Mouse (Mus musculus): ENCODE data around the gene Opa3.
A peak's percentile ranks its signal among the peaks of the same experiment; 100 is the strongest.

The Opa3 gene

DNA sequence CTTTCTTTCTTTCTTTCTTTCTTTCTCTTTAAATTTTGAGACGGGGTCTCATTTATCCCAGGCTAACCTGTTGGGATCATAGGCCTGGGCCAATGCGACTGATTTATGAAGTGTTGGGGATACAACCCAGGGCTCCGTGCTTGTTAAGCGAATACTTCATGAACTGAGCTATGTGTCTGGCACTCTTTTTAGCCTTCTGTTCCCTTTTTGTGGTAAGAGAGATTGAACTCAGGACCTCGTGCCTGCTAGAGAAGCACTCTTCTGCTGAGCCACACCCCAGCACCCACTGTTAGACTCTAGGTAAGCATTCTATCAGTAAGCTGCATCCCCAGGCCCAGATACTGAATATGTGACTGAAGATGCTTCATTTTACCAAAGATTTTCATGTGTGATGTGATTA is 10.6 kb upstream of the Opa3 start:
- no peak for DNase-seq

DNA sequence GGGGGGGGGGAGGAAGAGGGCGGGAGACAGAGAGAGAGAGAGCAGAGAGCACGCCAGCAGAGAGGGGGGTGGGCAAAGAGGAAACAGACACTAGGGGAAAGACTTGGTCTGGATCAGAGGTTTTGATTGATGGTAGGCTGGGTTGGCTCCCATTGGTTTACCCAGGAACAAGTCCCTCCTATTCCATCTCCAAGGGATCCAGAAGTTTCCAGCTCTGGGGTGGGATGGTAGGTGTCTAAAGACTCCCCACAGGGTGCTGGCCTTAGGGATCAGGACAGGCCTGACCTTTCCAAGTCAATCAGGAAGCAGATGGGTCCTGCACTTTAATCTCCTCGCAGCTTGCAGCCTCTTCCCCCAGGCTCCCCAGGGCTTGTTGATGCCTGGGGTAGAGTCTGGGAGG is 10.2 kb upstream of the Opa3 start:
- DNase-seq: no peak

DNA sequence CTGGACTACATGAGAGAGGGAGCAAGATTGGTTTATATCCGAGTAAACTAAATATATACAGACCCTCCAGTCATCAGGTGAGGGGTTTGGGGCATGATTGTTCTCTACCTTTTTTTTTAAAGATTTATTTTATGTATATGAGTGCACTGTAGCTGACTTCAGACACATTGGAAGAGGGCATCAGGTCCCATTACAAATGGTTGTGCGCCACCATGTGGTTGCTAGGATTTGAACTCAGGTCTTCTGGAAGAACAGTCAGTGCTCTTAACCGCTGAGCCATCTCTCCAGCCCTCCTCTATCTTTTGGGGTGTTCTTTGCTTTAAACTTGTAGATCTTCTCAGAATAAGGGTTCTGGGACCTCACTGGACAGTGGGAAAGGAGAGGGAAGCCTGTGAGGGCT is 8.1 kb upstream of the Opa3 start:
- DNase-seq: no peak

DNA sequence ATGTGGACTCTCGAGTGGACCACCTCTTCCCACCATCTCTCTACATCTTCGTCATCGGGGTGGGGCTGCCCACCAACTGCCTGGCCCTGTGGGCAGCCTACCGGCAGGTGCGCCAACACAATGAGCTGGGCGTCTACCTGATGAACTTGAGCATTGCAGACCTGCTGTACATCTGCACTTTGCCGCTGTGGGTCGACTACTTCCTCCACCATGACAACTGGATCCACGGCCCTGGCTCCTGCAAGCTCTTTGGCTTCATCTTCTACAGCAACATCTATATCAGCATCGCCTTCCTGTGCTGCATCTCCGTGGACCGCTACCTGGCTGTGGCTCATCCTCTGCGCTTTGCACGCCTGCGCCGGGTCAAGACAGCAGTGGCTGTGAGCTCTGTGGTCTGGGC is 5.9 kb upstream of the Opa3 start:
- DNase-seq: no peak

DNA sequence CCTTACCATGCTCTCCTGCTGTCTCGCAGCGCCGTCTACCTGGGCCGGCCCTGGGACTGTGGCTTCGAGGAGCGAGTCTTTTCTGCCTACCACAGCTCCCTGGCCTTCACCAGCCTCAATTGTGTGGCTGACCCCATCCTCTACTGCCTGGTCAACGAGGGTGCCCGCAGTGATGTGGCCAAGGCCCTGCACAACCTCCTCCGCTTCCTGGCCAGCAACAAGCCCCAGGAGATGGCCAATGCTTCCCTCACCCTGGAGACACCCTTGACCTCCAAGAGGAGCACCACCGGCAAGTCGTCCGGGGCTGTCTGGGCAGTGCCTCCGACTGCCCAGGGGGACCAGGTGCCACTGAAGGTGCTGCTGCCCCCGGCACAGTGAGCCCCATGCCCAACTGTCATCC is 5.3 kb upstream of the Opa3 start:
- no peak for DNase-seq

DNA sequence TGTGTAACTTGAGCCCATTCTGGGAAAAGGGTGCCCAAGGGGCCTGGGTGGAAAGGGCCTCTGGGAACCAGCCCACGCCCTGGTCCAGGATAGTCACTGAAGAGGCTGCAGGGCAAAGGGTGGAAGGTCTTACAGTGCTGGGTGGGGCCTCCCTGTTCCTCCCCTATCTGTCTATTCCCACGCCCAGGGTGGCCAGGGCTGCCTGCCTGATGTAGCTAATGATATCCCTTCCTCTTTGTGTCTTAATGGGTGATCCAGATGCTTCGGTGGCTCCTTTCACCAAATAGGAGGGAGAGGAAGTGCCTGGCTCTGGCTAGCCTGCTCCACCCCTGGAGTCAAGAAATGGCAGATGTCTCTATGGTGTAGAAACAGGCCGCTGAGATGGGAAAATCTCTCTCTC is 3.2 kb upstream of the Opa3 start:
- DNase-seq: no peak

DNA sequence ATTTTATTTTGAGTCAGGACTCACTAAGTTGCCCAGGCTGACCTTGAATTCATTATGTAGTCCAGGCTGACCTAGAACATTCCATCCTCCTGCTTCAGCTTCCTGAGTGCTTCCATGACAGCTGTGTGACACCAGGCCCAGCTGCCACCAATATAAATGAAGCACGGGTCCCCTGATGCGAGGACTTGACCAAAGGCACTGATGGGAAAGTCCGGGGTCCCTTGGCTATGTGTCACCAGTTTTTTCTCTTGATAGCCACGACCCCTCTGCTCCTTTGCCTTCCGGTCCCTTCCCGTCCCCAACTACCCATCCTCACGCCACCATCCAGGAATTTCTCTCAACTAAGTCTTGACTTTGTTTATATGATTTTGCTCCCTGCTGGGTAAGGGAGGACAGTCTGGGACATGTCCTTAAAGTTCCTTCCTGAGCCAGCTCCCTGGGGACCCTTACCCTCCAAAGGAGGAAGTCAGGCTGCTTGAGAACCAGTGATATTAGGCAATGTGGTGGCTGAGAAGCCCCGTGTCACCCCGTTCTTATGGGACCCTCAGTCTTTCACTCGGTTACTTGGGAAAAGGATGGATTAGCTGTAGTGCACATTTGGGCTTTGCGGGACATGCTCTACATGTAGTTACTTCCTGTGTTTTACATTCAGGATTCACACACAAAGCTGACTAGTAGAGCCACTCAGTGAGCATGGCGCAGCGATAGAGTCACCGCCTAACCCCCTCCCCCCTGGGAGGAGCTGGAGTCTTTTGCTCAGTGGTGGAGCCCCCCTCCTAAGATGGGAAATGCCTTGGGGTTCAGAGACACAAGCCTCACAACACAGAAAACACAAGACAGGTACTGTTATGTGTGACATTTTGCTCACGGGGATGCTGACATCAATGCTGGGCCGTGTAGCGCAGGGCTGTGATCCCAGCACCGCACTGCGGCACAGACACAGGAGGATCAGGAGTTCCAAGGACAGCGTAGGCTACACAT is 1.0 kb upstream of the Opa3 start:
- DNase-seq: peak; percentile 54

DNA sequence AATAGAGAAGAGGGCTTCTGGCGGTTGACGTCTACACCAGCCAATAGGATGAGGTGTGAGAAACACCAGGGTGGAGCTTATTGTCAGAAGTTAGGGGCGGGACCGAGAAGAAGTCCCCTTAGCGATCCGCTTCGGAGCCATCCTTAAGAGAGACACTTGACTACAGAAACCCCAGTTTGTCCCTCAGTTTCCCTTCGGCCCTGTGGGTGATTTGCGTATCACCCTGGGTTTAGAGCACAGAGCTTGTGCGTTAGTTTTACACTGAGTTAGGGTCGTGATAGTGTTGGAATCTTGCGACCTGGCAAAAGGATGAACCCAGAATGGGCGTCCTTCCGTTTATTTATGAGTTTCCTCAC is 637 bp downstream of the Opa3 start:
- no peak for DNase-seq

DNA sequence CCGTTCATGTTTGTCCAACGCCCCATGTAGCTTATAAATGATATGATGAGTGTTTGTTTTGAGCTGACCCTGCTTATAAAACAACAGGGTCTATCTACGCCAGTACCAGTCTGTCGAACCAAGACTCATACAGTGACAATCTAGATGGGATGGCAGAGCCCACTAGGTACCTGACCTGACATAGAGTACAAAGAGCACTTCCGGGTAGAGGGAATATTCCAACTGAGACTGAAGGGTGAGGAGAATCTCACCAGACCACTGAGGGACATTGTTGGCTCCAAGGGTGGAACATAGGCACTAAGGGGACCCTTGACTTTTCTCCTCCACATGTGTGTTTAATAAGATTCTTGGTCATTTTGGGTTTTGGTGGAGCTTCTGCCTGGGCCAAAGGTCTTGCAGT is 1.3 kb downstream of the Opa3 start:
- DNase-seq: no peak

DNA sequence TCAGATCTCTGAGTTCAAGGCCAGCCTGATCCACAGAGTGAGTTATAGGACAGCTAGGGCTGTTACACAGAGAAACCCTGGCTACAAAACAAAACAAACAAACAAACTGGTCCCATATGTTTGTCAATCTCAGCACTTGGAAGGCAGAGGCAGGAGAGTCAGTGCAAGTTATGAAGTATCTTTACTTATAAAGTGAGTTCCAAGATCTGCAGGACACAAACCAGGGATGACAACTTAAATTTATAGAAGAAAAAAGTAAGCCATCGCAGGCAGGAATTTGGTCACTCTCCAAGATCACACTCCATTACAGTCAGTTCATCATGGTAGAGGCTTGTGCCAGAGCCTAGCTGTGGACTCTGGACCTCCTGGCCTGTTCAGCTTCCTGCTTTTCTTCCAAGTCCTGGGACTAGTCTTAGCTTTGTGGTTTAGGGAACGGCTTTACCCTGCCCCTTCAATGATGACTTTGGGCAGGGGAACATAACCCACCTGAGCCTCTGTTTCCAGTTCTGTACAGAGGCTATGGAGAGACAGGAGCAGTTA is 2.0 kb downstream of the Opa3 start:
- no peak for DNase-seq

DNA sequence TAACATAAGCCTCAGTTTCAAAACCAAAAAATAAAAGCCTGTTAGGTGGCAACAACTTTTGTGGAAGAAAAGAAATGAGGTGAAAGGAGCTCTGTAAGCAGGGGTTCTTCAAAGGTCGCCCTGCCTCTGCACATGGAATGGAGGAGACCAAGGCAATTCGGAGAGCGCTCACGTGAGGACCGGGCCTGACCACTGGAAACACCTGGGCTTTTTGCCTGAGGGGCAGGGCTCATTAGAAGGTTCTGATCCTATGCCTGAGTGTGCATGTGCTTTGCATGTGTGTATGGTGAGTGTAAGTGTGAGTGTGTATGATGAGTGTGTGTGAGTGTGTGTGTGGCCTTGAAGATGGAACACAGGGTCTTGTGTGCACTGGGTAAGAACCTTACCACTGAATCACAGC is 2.8 kb downstream of the Opa3 start:
- DNase-seq: no peak

DNA sequence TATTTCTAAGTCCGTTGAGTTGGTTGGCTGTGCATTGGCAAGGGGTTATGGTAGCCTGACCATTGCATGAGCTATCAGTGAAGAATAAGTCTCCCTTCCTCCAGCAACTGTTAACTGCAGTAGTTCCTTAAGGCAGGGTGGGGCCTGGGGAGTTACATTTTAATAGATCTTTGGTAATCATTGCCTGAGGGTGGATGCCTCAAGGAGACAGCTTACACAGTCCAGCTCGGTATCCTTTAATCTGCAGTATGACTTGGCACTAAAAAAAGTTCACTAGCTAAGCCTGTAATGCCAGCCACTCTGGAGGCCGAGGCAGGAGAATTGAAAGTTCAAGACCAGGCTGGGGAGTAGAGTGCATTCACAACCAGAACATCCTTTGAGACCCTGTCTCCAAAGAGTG is 3.7 kb downstream of the Opa3 start:
- DNase-seq: no peak

DNA sequence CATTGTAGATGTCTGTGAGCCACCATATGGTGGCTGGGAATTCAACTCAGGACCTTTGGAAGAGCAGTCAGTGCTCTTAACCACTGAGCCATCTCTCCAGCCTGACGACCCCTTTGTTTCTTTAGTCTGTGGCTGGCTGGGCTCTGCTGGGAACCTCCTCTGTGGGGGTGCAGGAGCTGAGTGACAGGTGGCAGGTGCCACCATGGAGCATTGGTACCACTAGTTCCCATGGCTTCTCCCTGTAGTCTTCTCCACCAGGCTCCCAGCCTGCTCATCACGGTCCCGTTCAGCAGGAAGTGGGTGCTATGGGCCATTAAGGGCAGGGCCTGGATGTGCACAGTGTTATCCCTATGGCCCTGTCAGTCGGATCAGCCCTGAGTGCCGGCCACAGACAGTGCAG is 6.5 kb downstream of the Opa3 start:
- DNase-seq: no peak

DNA sequence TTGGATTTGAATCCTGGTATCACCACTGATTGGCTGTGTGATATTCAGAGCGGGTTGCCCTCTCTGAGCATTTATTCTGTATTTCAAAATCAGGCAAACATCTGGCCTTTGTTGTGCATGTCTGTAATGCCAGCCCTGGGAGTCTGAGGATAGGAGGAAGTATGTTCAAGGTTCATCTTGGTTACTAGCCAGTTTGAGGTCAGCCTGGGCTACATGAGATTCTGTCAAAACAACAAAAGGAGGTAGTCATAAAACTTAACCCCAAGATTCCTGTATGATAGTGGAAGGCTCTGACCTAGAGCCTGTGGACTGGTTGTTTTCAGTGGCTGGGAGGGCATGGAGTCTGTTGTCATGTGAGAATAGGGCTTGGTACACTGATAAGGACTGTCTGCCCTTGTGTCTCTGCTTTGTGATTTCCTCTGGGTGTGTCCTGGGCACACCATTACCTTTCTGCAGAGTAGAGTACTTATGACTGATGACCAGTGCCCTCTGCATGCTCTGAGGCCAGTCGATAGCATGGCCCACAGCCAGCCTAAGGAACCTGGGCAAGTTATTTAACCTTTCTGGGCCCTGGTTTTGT is 7.0 kb downstream of the Opa3 start:
- no peak for DNase-seq

DNA sequence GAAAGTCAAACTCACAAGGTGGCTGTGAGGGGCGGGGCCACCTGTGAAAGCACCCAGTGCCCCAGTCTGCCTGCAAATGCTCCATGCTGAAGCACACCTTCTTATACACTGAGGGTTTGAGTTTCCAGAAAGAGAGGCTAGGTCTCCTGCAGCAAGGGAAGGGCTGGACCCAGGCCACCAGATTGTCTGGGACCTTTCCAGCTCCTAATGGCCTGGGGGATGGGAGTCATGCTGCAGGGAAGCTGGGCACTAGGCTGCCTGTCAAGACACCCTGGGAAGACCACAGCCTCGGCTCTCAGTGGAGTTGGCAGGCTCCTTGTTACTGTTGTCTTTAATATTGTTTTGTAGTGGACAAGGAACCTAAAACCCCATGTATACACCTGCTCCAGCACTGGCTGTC is 8.3 kb downstream of the Opa3 start:
- no peak for DNase-seq

DNA sequence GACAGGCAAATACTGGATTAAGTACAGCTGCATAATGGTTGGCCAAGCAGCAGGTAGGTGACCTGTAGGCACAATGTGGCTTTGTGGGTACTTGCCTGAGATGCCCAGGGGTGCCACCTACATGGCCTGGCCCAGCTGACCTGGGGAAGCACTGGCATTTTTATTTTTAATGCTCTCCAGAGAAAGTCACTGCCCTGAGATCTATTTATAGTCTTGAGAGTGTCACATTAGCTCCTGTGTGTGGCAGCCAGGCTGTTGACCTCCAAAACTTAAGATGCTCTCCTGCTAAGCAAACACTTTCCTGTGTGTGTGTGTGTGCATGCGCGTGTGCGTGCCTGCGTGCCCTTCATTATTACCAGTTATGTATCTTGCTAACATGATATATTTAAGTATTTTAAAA is 10.2 kb downstream of the Opa3 start:
- DNase-seq: no peak

DNA sequence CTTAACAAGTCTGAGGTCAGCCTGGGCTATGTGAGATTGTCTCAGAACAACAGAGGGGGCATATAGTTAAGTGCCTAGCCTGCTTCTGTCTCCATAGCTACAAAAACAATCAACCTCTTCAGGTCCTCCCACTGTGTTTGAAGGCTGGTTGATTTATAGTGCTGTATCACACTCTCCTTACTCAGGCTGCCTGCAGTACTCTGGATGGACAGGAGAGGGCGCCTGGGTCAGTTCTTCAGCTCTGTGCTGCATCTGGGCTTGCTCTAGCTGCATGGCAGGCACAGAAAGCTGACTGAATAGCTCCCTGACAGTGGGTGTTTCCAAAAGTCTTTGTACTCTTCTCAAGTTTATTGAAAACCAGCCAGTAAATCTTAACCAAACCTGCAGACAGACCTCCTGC is 11.3 kb downstream of the Opa3 start:
- peak; percentile 94 for DNase-seq

DNA sequence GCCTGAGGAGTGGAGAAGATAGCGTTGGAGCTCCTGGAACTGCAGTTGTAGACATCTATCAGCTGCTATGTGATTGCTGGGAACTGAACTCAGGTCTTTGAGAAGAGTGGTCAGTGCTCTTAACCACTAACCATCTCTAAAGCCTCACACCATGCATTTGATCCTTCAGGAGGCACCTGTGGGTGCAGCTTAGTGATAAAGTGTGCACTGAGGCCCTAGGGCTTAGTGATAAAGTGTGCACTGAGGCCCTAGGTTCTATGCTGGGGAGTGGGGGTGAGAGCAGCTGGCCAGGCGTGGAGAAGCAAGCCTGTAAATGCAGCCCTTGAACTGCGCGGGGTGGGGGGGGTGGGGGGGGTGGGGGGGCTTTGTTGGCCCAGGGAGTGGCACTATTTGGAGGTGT is 11.9 kb downstream of the Opa3 start:
- no peak for DNase-seq

DNA sequence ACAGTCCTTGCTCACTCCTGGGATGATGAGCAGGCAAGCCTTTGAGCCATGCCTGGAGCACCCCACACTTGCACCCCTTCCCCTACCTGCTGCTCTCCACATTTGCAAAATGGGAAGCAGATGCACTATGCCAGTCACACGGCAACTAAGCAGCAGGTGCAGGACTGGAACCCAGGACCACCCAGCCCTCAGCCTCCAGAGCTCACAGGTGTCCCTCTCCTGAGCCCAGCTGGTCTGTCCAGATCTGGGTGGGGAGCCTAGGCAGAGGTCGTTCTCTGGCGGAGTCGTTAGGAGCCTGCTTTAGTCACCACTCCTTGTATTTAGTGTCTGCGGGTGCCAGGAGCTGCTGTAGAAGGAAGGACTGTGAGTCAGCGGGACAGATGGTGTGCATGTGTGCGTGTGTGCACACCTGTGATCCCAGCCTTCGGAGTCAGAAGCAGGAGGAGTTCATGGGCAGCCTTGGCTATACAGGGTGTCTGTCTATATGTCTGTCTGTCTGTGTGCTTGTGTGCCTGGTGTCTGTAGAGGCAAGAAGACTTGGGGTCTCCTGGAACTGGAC is 12.8 kb downstream of the Opa3 start:
- no peak for DNase-seq

DNA sequence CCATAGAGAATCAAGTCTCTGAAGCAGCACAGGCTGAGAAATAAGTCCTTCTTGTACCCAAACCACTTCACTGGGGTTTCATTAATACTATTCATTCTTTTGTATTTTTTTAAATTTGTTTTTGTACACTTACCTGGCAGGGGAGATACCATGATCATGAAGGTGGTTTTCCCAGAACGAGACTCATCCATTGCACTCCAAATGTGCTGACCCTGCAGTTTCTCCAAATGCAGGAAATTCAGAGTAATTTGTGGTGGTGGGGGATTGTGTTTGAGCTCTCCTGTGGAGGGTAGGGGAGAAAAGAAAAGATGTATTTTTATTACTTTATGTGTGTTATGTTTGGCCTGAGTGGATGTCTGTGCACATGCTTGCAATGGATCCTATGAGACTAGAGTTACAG is 13.9 kb downstream of the Opa3 start:
- no peak for DNase-seq

DNA sequence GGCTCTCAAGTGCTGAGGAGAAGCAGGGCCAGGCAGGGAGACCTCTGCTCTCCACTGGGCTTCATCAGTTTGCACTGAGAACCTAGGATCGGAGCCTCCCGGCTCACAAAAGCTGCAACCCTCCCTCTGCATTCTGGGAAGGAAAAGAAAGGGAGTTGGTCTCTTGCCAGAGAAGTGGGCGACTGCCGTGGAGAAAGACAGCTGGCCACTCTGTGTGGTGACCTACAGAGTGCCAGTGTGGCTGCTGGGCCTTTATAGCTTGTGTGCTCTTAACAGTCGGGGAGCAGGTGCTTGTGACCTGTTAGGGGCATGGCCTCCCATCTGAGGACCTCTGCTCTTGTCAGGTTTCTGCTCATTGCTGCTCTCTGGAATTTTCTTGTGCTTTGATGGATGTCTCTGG is 15.7 kb downstream of the Opa3 start:
- DNase-seq: peak; percentile 41

DNA sequence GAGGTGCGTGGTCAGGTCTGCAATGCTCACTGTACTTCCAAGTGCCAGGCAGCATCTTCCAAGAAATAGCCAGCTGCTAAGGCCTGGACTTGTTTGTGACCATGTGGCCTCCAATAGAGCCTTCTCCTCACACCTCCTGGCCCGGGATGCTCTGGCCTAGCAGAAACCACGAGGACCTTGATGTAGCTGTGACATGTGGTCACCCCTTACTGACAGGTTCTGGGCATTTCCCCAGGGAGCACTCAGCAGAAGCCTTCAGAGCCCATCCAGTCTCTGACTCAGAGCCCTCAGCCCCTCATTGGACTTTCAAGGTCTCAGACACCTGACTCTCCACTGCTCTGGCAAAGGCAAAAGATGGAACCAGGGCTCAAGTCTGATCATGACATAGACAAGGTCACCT is 16.9 kb downstream of the Opa3 start:
- no peak for DNase-seq

DNA sequence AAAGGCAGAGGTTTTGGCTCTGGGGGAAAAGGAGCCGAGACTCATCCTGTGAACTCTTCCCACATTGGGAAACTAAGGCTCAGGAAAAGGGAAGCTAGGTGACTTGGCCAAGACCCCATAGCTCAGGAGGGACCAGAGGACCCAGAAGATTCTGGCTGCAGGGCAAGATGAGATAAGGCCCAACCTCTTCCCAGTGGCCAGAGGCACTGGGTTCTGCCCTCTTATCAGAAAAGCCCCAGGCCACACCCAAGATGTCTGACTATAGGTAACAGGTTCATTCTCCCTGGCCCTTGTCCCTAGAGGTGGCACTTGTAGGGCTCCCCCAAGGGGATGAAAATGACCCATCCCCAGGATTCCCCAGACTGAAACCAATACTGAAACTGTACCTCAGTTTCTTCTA is 18.7 kb downstream of the Opa3 start:
- DNase-seq: no peak

DNA sequence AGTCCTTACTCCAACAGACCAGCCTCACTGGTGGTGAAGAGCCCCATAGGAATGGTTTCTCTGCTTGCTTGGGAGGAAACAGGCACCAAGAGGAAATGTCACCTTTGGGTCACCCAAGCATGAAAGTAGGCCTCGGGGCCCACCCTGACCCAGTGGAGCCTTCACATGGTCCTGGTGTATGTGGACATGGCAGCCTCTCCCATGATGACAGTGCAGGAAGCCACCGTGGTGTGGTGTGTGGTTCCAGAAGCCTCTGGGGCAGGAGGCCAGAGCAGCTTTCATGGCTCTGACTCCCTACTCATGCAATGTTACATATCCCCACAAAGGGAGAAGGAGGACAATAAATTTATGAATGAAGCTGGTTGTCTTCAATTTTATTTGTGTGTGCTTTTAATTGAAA is 19.4 kb downstream of the Opa3 start:
- DNase-seq: no peak
